Mouse (Mus musculus): ENCODE results near the gene Qrich2.

- TF ChIP-seq CTCF (IDR thresholded peaks at IDR 0.05; ENCODE audit: insufficient read depth, low read depth, low read length) (no peak), POLR2A (IDR thresholded peaks at IDR 0.05; ENCODE audit: insufficient read depth, low read depth, low read length) (no peak)
Observed at GRCm38 (mm10) chr11:116429862-116430613, 36.0 kb downstream of the Qrich2 start.

All from olfactory bulb, adult 2 months (tissue).